Comparison of ENCODE assay signal across 8 mouse cellular contexts in the genomic region with DNA sequence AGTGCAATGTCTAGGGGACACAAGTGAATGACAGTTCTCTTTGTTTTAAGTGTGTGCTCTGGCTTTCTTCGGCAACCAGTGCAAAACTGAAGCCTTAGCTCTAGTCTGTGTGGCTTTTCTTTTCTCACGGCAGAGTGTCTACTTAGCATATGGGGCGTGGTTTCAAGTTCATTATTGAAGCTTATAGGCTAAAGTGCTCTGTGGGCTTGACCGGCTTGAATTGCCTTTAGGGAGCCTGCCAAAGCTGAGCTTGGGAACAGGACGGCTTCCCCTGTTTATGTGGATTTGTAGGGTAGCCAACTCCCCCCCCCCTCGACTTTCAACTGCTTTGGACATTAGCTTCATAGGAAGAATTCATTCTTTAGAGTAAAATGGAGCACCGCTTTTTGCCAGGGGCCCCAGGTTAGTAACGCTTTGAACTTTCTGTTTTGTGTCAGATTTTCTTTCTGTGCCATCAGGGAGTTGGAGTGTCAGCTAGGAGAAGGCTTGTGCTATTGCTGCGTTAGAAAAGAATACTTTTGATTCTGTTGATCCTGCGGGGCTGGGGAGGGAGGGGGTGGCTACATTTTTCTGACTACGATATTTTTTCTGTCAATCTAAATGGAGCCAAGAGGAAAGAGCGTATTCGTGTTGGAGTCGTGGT. TPM values are rescaled to one million over a fixed set of nuclear protein-coding genes. Genes with fewer than 3 reads are reported as not detected.
DNase-seq lines count a peak whose midpoint lies in the region; ATAC-seq and TF ChIP-seq lines count a peak whose summit lies in the region.

No protein-coding gene starts in this region.

- H3K27me3 ChIP-seq in embryonic facial prominence, embryonic 13.5 days = no peaks in the 10 kb centered on the region
- H3K27me3 ChIP-seq in limb, embryonic 14.5 days (ENCODE audit: control insufficient read depth, insufficient read depth, low read length) = no peaks in the 10 kb centered on the region
- H3K27me3 ChIP-seq in midbrain, embryonic 14.5 days (ENCODE audit: control insufficient read depth, insufficient read depth, low read length) = no peaks in the 10 kb centered on the region
- H3K27me3 ChIP-seq in stomach, embryonic 15.5 days (replicated peaks) = no peaks in the 10 kb centered on the region

- DNase-seq in spleen, postnatal 36 days (ENCODE audit: low spot score in 2 of 2) = peak; percentile 29 to 49
- no peak for DNase-seq in spleen, postnatal 14 days (ENCODE audit: low spot score in 2 of 2)
- peak; percentile 90 for DNase-seq in heart, adult 8-10 months (ENCODE audit: low spot score)
- peak; percentile 73 for DNase-seq in kidney, adult 18-20 months
- DNase-seq in limb, embryonic 14.5 days (ENCODE audit: low spot score) = peak; percentile 92
- peak; percentile 86 for DNase-seq in midbrain, embryonic 14.5 days

- 0 out of 2 replicates have a peak overlapping the region, but pooled peaks have one; percentile 44 for H3K9ac ChIP-seq in embryonic facial prominence, embryonic 13.5 days
- no peak overlapping the region for H3K9ac ChIP-seq in limb, embryonic 14.5 days (ENCODE audit: low read depth, low read length, severe bottlenecking)
- peak overlapping the region; percentile 17; the same call in 1 of the 2 replicates for H3K9ac ChIP-seq in midbrain, embryonic 14.5 days (replicated peaks; ENCODE audit: low read length)
- H3K9ac ChIP-seq in stomach, embryonic 15.5 days = no peak overlapping the region

- H3K9me3 ChIP-seq in embryonic facial prominence, embryonic 13.5 days = no peaks in the 10 kb centered on the region
- no peaks in the 10 kb centered on the region for H3K9me3 ChIP-seq in limb, embryonic 14.5 days (ENCODE audit: control insufficient read depth, low read length)
- no peaks in the 10 kb centered on the region for H3K9me3 ChIP-seq in midbrain, embryonic 14.5 days (ENCODE audit: control insufficient read depth, low read length)
- no peaks in the 10 kb centered on the region for H3K9me3 ChIP-seq in stomach, embryonic 15.5 days

- peak; percentile 84 for ATAC-seq in embryonic facial prominence, embryonic 13.5 days (ENCODE audit: insufficient number of reproducible peaks, insufficient read depth, low FRiP score, low TSS enrichment, low read depth)
- ATAC-seq in limb, embryonic 14.5 days (ENCODE audit: low FRiP score, low read depth) = peak; percentile 88
- ATAC-seq in midbrain, embryonic 14.5 days (ENCODE audit: low FRiP score, low TSS enrichment) = peak; percentile 94
- peak; percentile 92 for ATAC-seq in stomach, embryonic 15.5 days (ENCODE audit: insufficient read depth, low FRiP score, low read depth)

- H3K36me3 ChIP-seq in embryonic facial prominence, embryonic 13.5 days = no peaks in the 10 kb centered on the region
- no peaks in the 10 kb centered on the region for H3K36me3 ChIP-seq in limb, embryonic 14.5 days (ENCODE audit: control insufficient read depth, insufficient read depth, low read length)
- H3K36me3 ChIP-seq in midbrain, embryonic 14.5 days (ENCODE audit: control insufficient read depth, insufficient read depth, low read length) = no peaks in the 10 kb centered on the region
- H3K36me3 ChIP-seq in stomach, embryonic 15.5 days = no peaks in the 10 kb centered on the region

- TF ChIP-seq POLR2A in limb, embryonic 14.5 days (IDR thresholded peaks at IDR 0.05; ENCODE audit: borderline replicate concordance, extremely low read depth, insufficient read depth, insufficient read length) = no peak

- peak overlapping the region; percentile 58 for H3K4me2 ChIP-seq in embryonic facial prominence, embryonic 13.5 days
- H3K4me2 ChIP-seq in limb, embryonic 14.5 days (replicated peaks; ENCODE audit: low read depth, low read length, severe bottlenecking) = peak overlapping the region; percentile 40
- H3K4me2 ChIP-seq in midbrain, embryonic 14.5 days (ENCODE audit: low read length) = peak overlapping the region; percentile 44
- H3K4me2 ChIP-seq in stomach, embryonic 15.5 days = peak overlapping the region; percentile 48

- WGBS in embryonic facial prominence, embryonic 13.5 days = 7% methylated on average over 14 of the region's 14 CpGs
- 10% methylated on average over 14 of the region's 14 CpGs for WGBS in limb, embryonic 14.5 days
- 8% methylated on average over 14 of the region's 14 CpGs for WGBS in midbrain, embryonic 14.5 days
- WGBS in stomach, embryonic 15.5 days = 10% methylated on average over 14 of the region's 14 CpGs

- peak overlapping the region; percentile 66; the same call in 1 of the 2 replicates for H3K27ac ChIP-seq in embryonic facial prominence, embryonic 13.5 days
- no peak overlapping the region for H3K27ac ChIP-seq in limb, embryonic 14.5 days (replicated peaks; ENCODE audit: low read depth, low read length)
- H3K27ac ChIP-seq in midbrain, embryonic 14.5 days (replicated peaks; ENCODE audit: low read depth, low read length) = peak overlapping the region; percentile 38
- peak overlapping the region; percentile 67 for H3K27ac ChIP-seq in stomach, embryonic 15.5 days

- H3K4me3 ChIP-seq in embryonic facial prominence, embryonic 13.5 days = peak overlapping the region; percentile 37
- H3K4me3 ChIP-seq in limb, embryonic 14.5 days (replicated peaks; ENCODE audit: low read length) = peak overlapping the region; percentile 19; the same call in 1 of the 2 replicates
- peak overlapping the region; percentile 7; the same call in 1 of the 2 replicates for H3K4me3 ChIP-seq in midbrain, embryonic 14.5 days (replicated peaks; ENCODE audit: low read depth, low read length)
- H3K4me3 ChIP-seq in stomach, embryonic 15.5 days (replicated peaks) = peak overlapping the region; percentile 35

- H3K4me1 ChIP-seq in embryonic facial prominence, embryonic 13.5 days = peaks cover 8% of the 10 kb centered on the region
- peaks cover 6% of the 10 kb centered on the region for H3K4me1 ChIP-seq in limb, embryonic 14.5 days (ENCODE audit: control insufficient read depth, insufficient read depth, low read length)
- 0 out of 2 replicates have a peak, but pooled peaks cover 7% of the 10 kb centered on the region for H3K4me1 ChIP-seq in midbrain, embryonic 14.5 days (ENCODE audit: control insufficient read depth, insufficient read depth, low read length)
- 0 out of 2 replicates have a peak, but pooled peaks cover 12% of the 10 kb centered on the region for H3K4me1 ChIP-seq in stomach, embryonic 15.5 days

RNA-seq across cellular contexts. Expression of gene Pld1, which starts 45.6 kb away (rescaled TPM):
- polyA plus RNA-seq in embryonic facial prominence, embryonic 13.5 days (2015; fragmentation: Nextera tagmentation; extraction: Ambion mirVana) = 4.1 and 4.6 TPM in 2 replicates
- total RNA-seq in heart, adult 8-10 months (2022) = 10 to 100 TPM in 2 of 4 experiments, 1 to 10 TPM in 2; 8.4 to 11.4 (median 10.6) TPM
- 4.9 and 6.4 TPM in 2 replicates for polyA plus RNA-seq in limb, embryonic 14.5 days (2012; rRNA removed)
- 6.8 TPM in 2 replicates for polyA plus RNA-seq in limb, embryonic 14.5 days (2014; fragmentation: Nextera tagmentation; extraction: Ambion mirVana)
- 2.3 and 5.4 TPM in 2 replicates for polyA plus RNA-seq in midbrain, embryonic 14.5 days (2014; fragmentation: Nextera tagmentation; extraction: Ambion mirVana)
- polyA plus RNA-seq in stomach, embryonic 15.5 days (2015; fragmentation: Nextera tagmentation; extraction: Ambion mirVana) = 7.1 and 9.6 TPM in 2 replicates

Comparison
In these comparisons a context has a peak if more than half of its experiments do, and no peak if none do; other contexts are left out.
1. DNase-seq: peak in spleen, postnatal 36 days (2 of 2), heart, adult 8-10 months (single experiment), kidney, adult 18-20 months (single experiment), limb, embryonic 14.5 days (single experiment) and midbrain, embryonic 14.5 days (single experiment); none in spleen, postnatal 14 days (0 of 2).
2. H3K9ac ChIP-seq: peak in embryonic facial prominence, embryonic 13.5 days (single experiment) and midbrain, embryonic 14.5 days (single experiment); none in limb, embryonic 14.5 days (single experiment) and stomach, embryonic 15.5 days (single experiment).
3. Peak in every context shown above with its lines, with median percentiles within 50 percentile points of each other: ATAC-seq, H3K4me2 ChIP-seq and H3K4me3 ChIP-seq.